Mouse (Mus musculus) intestine, postnatal 0 days (tissue): ENCODE results near the gene Gm20721. TPM values are rescaled to one million over a fixed set of nuclear protein-coding genes. Genes with fewer than 3 reads are reported as not detected.

Experiments
- ATAC-seq: fragments of 200-750 bp; cut with Nextera tagmentation; 2 replicates; pipeline ENCODE4 v1.8.0; 2017; ENCODE audit warnings: mild to moderate bottlenecking, moderate TSS enrichment, moderate library complexity
- H3K27ac ChIP-seq: fragments of 300-500 bp; sonication (generic); 2 replicates; pipeline ENCODE4 v1.5.1; 2014; ENCODE audit warnings: mild to moderate bottlenecking, low read depth, low read length, moderate library complexity
- H3K27me3 ChIP-seq: fragments of 300-500 bp; sonication (generic); replicated peaks from 2 replicates; pipeline ENCODE4 v1.6.1; 2014; ENCODE audit warnings: low read length, mixed read lengths; ENCODE audit not compliant: control insufficient read depth, insufficient read depth
- H3K36me3 ChIP-seq: fragments of 300-500 bp; sonication (generic); 2 replicates; pipeline ENCODE4 v1.6.1; 2014; ENCODE audit warnings: mild to moderate bottlenecking, moderate library complexity; ENCODE audit not compliant: control insufficient read depth, insufficient read depth
- H3K4me1 ChIP-seq: fragments of 300-500 bp; sonication (generic); replicated peaks from 2 replicates; pipeline ENCODE4 v1.6.1; 2014; ENCODE audit warnings: antibody characterized with exemption, low read length, mixed read lengths; ENCODE audit not compliant: control insufficient read depth, insufficient read depth
- H3K4me2 ChIP-seq: fragments of 300-500 bp; sonication (generic); replicated peaks from 2 replicates; pipeline ENCODE4 v1.6.1; 2014; ENCODE audit warnings: low read depth, mild to moderate bottlenecking, moderate library complexity
- H3K4me3 ChIP-seq: fragments of 300-500 bp; sonication (generic); 2 replicates; pipeline ENCODE4 v1.5.1; 2014; ENCODE audit warnings: low read depth, low read length
- H3K9ac ChIP-seq: fragments of 300-500 bp; sonication (generic); 2 replicates; pipeline ENCODE4 v1.6.1; 2014; ENCODE audit warnings: mild to moderate bottlenecking, low read depth, low read length
- H3K9me3 ChIP-seq: fragments of 300-500 bp; sonication (generic); 2 replicates; pipeline ENCODE4 v1.6.1; 2016; ENCODE audit warnings: mixed run types; ENCODE audit not compliant: control insufficient read depth
- CTCF ChIP-seq: sonication (generic); IDR thresholded peaks from 2 replicates; pipeline ENCODE4 v1.5.1; 2016; ENCODE audit warnings: low read depth, mild to moderate bottlenecking, control low read depth, antibody characterized with exemption, moderate library complexity
- WGBS: fragments of 180-500 bp; shearing (Covaris S2); extraction: QIAGEN DNeasy Blood & Tissue Kit; methylation state at CpG from one replicate; pipeline ENCODE4 v1.1.7; 2014; 5-methylcytosine and 5-hydroxymethylcytosine counted together
- polyA plus RNA-seq: library from polyadenylated mRNA; unstranded; fragments of >200 nt; fragmentation: Nextera tagmentation; extraction: Ambion mirVana; gene quantifications from 2 replicates; pipeline ENCODE4 v1.2.1, GENCODE M21; 2015

Gene Gm20721
- polyA plus RNA-seq, 1 experiment from 2014 or later: 2.7 TPM

- Histone ChIP-seq H3K4me1 (no peaks in the 10 kb centered on the region), H3K4me3 (no peak overlapping the region), H3K36me3 (no peaks in the 10 kb centered on the region), H3K9ac (no peak overlapping the region), H3K9me3 (no peaks in the 10 kb centered on the region), H3K27me3 (no peaks in the 10 kb centered on the region), H3K4me2 (no peak overlapping the region), H3K27ac (no peak overlapping the region)
- ATAC-seq: peak; percentile 45; the same call in 1 of the 2 replicates
- peak; percentile 86 for TF ChIP-seq CTCF
- 12% methylated on average over 4 of the region's 4 CpGs for WGBS
Measured at GRCm38 (mm10) chr2:174312118-174312647, 34.3 kb downstream of the Gm20721 start.

- no peak for TF ChIP-seq CTCF
- WGBS: 81% methylated on average over 1 of the region's 1 CpGs
- no peaks in the 10 kb centered on the region for H3K9me3 ChIP-seq
- H3K27me3 ChIP-seq: no peaks in the 10 kb centered on the region
- H3K36me3 ChIP-seq: no peaks in the 10 kb centered on the region
- no peak overlapping the region for H3K9ac ChIP-seq
- no peak for ATAC-seq
- H3K27ac ChIP-seq: no peak overlapping the region
- no peak overlapping the region for H3K4me2 ChIP-seq
- no peak overlapping the region for H3K4me3 ChIP-seq
- H3K4me1 ChIP-seq: no peaks in the 10 kb centered on the region
Measured at GRCm38 (mm10) chr2:174311613-174312012, 34.9 kb downstream of the Gm20721 start.

- 18% methylated on average over 7 of the region's 7 CpGs for WGBS
- no peak for ATAC-seq
- H3K4me2 ChIP-seq: no peak overlapping the region
Measured at GRCm38 (mm10) chr2:174310913-174311514, 35.5 kb downstream of the Gm20721 start.

GRCm38 (mm10) chr2:174307903-174308302, 38.6 kb downstream of the Gm20721 start:
- ATAC-seq: no peak
- H3K9me3 ChIP-seq: no peaks in the 10 kb centered on the region
- 56% methylated on average over 3 of the region's 3 CpGs for WGBS
- no peak overlapping the region for H3K9ac ChIP-seq
- TF ChIP-seq CTCF: peak; percentile 47
- H3K27ac ChIP-seq: no peak overlapping the region
- H3K4me1 ChIP-seq: no peaks in the 10 kb centered on the region
- H3K4me3 ChIP-seq: no peak overlapping the region
- H3K36me3 ChIP-seq: no peaks in the 10 kb centered on the region
- no peak overlapping the region for H3K4me2 ChIP-seq
- H3K27me3 ChIP-seq: no peaks in the 10 kb centered on the region

More at GRCm38 (mm10) chr2:174310913-174311514, 35.5 kb downstream of the Gm20721 start:
- H3K27me3 ChIP-seq: no peaks in the 10 kb centered on the region
- H3K9ac ChIP-seq: no peak overlapping the region
- no peaks in the 10 kb centered on the region for H3K9me3 ChIP-seq
- peak; percentile 79 for TF ChIP-seq CTCF
- no peaks in the 10 kb centered on the region for H3K36me3 ChIP-seq
- no peak overlapping the region for H3K27ac ChIP-seq
- no peaks in the 10 kb centered on the region for H3K4me1 ChIP-seq
- H3K4me3 ChIP-seq: no peak overlapping the region

DNA sequence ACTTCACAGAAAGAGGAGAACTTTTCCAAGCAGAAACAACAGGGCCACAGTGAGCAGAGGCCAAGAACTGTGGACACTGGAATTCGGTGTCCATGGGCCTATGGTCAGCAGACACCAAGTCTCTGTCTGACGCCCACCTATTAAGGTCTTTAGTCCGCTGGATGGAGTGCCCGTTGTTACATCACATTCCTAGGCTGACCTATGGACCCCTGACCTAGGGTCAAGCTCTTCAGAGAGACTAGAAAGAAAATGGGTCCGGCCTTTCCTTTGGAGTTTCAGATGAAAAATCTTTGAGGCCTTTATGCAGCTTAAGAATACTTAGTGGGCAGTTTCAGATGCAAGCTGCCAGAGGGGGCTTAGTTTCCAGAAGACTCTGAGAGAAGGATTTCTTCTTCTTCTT, 40.9 kb downstream of the Gm20721 start:
- Histone ChIP-seq H3K4me1 (no peaks in the 10 kb centered on the region), H3K9me3 (no peaks in the 10 kb centered on the region), H3K4me2 (no peak overlapping the region), H3K4me3 (no peak overlapping the region), H3K27ac (no peak overlapping the region), H3K9ac (no peak overlapping the region), H3K36me3 (no peaks in the 10 kb centered on the region), H3K27me3 (peaks cover 4% of the 10 kb centered on the region; the same call in 1 of the 2 replicates)
- 33% methylated on average over 5 of the region's 5 CpGs for WGBS
- no peak for TF ChIP-seq CTCF
- ATAC-seq: no peak

- H3K9me3 ChIP-seq: peaks cover 7% of the 10 kb centered on the region; the same call in 1 of the 2 replicates
- H3K9ac ChIP-seq: no peak overlapping the region
- TF ChIP-seq CTCF: no peak
- H3K4me1 ChIP-seq: no peaks in the 10 kb centered on the region
- peaks cover 31% of the 10 kb centered on the region for H3K27me3 ChIP-seq
- 62% methylated on average over 6 of the region's 6 CpGs for WGBS
- H3K4me3 ChIP-seq: no peak overlapping the region
- ATAC-seq: no peak
- H3K27ac ChIP-seq: no peak overlapping the region
- H3K4me2 ChIP-seq: no peak overlapping the region
- H3K36me3 ChIP-seq: no peaks in the 10 kb centered on the region
Measured at GRCm38 (mm10) chr2:174302526-174302925, 44.0 kb downstream of the Gm20721 start.
